Mouse (Mus musculus): ENCODE measurements around the gene Efna2. TPM values are rescaled to one million over a fixed set of nuclear protein-coding genes. Genes with fewer than 3 reads are reported as not detected.

Efna2 gene
- polyA plus RNA-seq, 1 experiment from 2014 or later = 0.53 TPM

- WGBS (ENCODE audit: insufficient replicate concordance) = 87% methylated on average over 7 of the region's 7 CpGs
- Histone ChIP-seq H3K9ac (ENCODE audit: low read depth, low read length) (no peak overlapping the region), H3K27me3 (ENCODE audit: control insufficient read depth, insufficient read depth, low read depth, low read length) (no peaks in the 10 kb centered on the region), H3K4me2 (ENCODE audit: low read depth, low read length) (no peak overlapping the region), H3K9me3 (replicated peaks; ENCODE audit: control insufficient read depth, low read length) (no peaks in the 10 kb centered on the region; the same call in 1 of the 2 replicates), H3K4me1 (ENCODE audit: control insufficient read depth, low read depth, low read length) (peaks cover 50% of the 10 kb centered on the region), H3K36me3 (ENCODE audit: control insufficient read depth, insufficient read depth) (peaks cover 26% of the 10 kb centered on the region), H3K4me3 (ENCODE audit: low read depth, low read length) (no peak overlapping the region), H3K27ac (ENCODE audit: low read length) (no peak overlapping the region)
- ATAC-seq (ENCODE audit: low read depth) = no peak
Observed at GRCm38 (mm10) chr10:80169651-80170050, 9.6 kb upstream of the Efna2 start.

GRCm38 (mm10) chr10:80170052-80170451 is 9.2 kb upstream of the Efna2 start:
- 88% methylated on average over 16 of the region's 16 CpGs for WGBS (ENCODE audit: insufficient replicate concordance)
- Histone ChIP-seq H3K27ac (ENCODE audit: low read length) (no peak overlapping the region), H3K4me3 (ENCODE audit: low read depth, low read length) (no peak overlapping the region), H3K27me3 (ENCODE audit: control insufficient read depth, insufficient read depth, low read depth, low read length) (no peaks in the 10 kb centered on the region), H3K4me1 (ENCODE audit: control insufficient read depth, low read depth, low read length) (peaks cover 50% of the 10 kb centered on the region), H3K9ac (ENCODE audit: low read depth, low read length) (no peak overlapping the region), H3K36me3 (ENCODE audit: control insufficient read depth, insufficient read depth) (peaks cover 26% of the 10 kb centered on the region), H3K4me2 (ENCODE audit: low read depth, low read length) (no peak overlapping the region), H3K9me3 (replicated peaks; ENCODE audit: control insufficient read depth, low read length) (no peaks in the 10 kb centered on the region; the same call in 1 of the 2 replicates)
- no peak for ATAC-seq (ENCODE audit: low read depth)

- Histone ChIP-seq H3K9me3 (replicated peaks; ENCODE audit: control insufficient read depth, low read length) (no peaks in the 10 kb centered on the region; the same call in 1 of the 2 replicates), H3K4me2 (ENCODE audit: low read depth, low read length) (no peak overlapping the region), H3K27ac (ENCODE audit: low read length) (no peak overlapping the region), H3K9ac (ENCODE audit: low read depth, low read length) (no peak overlapping the region), H3K27me3 (ENCODE audit: control insufficient read depth, insufficient read depth, low read depth, low read length) (no peaks in the 10 kb centered on the region), H3K36me3 (ENCODE audit: control insufficient read depth, insufficient read depth) (peaks cover 26% of the 10 kb centered on the region), H3K4me3 (ENCODE audit: low read depth, low read length) (no peak overlapping the region), H3K4me1 (ENCODE audit: control insufficient read depth, low read depth, low read length) (peaks cover 45% of the 10 kb centered on the region)
- 91% methylated on average over 19 of the region's 19 CpGs for WGBS (ENCODE audit: insufficient replicate concordance)
- ATAC-seq (ENCODE audit: low read depth) = no peak
Observed at GRCm38 (mm10) chr10:80170601-80171021, 8.7 kb upstream of the Efna2 start.

DNA sequence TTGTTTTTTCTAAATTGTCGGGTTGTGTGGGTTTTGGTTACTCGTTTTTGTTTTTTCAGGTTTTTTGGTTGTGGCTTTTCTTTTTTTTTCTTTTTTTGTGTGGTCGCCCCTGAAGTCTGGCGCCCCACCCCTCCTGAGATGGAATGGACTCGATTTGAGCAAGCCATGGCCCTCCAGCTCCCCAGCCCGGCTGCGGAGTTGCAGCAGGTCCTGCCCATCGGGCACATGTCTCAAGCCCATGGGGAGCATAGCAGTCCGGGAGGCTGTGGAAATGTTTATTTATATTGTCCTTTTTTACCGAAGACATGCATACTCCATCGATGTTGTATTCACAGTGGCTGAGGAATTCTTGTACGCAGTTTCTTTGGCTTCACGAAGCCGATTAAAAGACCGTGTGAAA is 8.0 kb upstream of the Efna2 start:
- no peak overlapping the region for H3K4me2 ChIP-seq (ENCODE audit: low read depth, low read length)
- no peak overlapping the region for H3K9ac ChIP-seq (ENCODE audit: low read depth, low read length)
- H3K27ac ChIP-seq (ENCODE audit: low read length) = no peak overlapping the region
- H3K36me3 ChIP-seq (ENCODE audit: control insufficient read depth, insufficient read depth) = peaks cover 26% of the 10 kb centered on the region
- no peaks in the 10 kb centered on the region; the same call in 1 of the 2 replicates for H3K9me3 ChIP-seq (replicated peaks; ENCODE audit: control insufficient read depth, low read length)
- H3K27me3 ChIP-seq (ENCODE audit: control insufficient read depth, insufficient read depth, low read depth, low read length) = no peaks in the 10 kb centered on the region
- H3K4me1 ChIP-seq (ENCODE audit: control insufficient read depth, low read depth, low read length) = peaks cover 39% of the 10 kb centered on the region
- no peak for ATAC-seq (ENCODE audit: low read depth)
- 87% methylated on average over 15 of the region's 15 CpGs for WGBS (ENCODE audit: insufficient replicate concordance)
- H3K4me3 ChIP-seq (ENCODE audit: low read depth, low read length) = no peak overlapping the region

DNA sequence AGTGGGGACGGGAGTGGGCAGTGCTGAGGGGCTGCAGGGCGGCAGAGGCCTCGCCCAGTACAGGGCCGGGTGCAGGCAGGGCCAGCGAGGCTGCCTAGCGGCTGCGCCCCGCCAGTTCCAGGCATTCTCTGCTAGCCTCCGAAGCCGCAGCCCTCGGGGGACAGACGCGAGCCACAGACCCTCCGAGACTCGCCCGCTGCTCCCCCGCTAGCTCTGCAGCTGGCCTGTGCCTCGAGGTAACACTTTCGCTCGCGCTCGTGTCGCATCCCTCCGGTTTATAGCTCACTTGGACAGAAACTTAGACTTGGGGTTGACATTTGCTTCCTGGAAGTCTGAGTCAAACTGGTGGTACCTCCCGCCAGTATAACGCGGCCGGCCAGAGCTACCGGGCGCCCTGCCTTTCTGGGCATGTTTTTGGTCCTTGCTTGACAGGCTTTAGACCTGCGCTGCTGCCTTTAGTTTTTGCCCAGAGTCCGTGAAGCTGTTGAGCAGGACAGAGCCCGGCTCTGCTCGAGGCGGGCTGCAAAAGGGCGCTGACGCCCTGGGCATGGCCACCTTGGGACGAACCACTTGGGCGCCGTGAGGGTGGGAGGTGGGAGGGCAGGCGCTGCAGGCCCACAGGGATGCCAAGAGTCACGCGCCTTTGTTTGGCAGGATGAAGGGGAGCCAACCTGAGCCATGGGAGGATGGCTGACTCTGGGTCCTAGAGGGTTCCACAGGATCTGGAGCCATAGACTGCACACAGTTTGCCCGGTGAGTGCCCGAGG is 7.3 kb upstream of the Efna2 start:
- Histone ChIP-seq H3K27me3 (ENCODE audit: control insufficient read depth, insufficient read depth, low read depth, low read length) (no peaks in the 10 kb centered on the region), H3K9ac (ENCODE audit: low read depth, low read length) (peak overlapping the region; percentile 72), H3K36me3 (ENCODE audit: control insufficient read depth, insufficient read depth) (peaks cover 26% of the 10 kb centered on the region), H3K4me2 (ENCODE audit: low read depth, low read length) (peak overlapping the region; percentile 83), H3K27ac (ENCODE audit: low read length) (peak overlapping the region; percentile 90), H3K4me1 (ENCODE audit: control insufficient read depth, low read depth, low read length) (peaks cover 33% of the 10 kb centered on the region), H3K9me3 (replicated peaks; ENCODE audit: control insufficient read depth, low read length) (no peaks in the 10 kb centered on the region; the same call in 1 of the 2 replicates), H3K4me3 (ENCODE audit: low read depth, low read length) (peak overlapping the region; percentile 84)
- 89% methylated on average over 45 of the region's 45 CpGs for WGBS (ENCODE audit: insufficient replicate concordance)
- no peak for ATAC-seq (ENCODE audit: low read depth)

- peaks cover 26% of the 10 kb centered on the region for H3K36me3 ChIP-seq (ENCODE audit: control insufficient read depth, insufficient read depth)
- H3K4me1 ChIP-seq (ENCODE audit: control insufficient read depth, low read depth, low read length) = peaks cover 30% of the 10 kb centered on the region
- H3K4me3 ChIP-seq (ENCODE audit: low read depth, low read length) = peak within 1 kb of the TSS; percentile 84
- peak; percentile 70 for ATAC-seq (ENCODE audit: low read depth)
- WGBS (ENCODE audit: insufficient replicate concordance) = 3% methylated on average over 35 of the region's 35 CpGs
- peak within 1 kb of the TSS; percentile 83 for H3K4me2 ChIP-seq (ENCODE audit: low read depth, low read length)
- no peaks in the 10 kb centered on the region; the same call in 1 of the 2 replicates for H3K9me3 ChIP-seq (replicated peaks; ENCODE audit: control insufficient read depth, low read length)
- H3K27me3 ChIP-seq (ENCODE audit: control insufficient read depth, insufficient read depth, low read depth, low read length) = peaks cover 2% of the 10 kb centered on the region; the same call in 1 of the 2 replicates
- peak within 1 kb of the TSS; percentile 90 for H3K27ac ChIP-seq (ENCODE audit: low read length)
- H3K9ac ChIP-seq (ENCODE audit: low read depth, low read length) = peak within 1 kb of the TSS; percentile 72
Observed at GRCm38 (mm10) chr10:80172527-80173292, 6.6 kb upstream of the Efna2 start, which contains the start of gene 1600002K03Rik. TSS of gene 1600002K03Rik (plus strand) at chr10:80172944.

GRCm38 (mm10) chr10:80173358-80173757 is 5.9 kb upstream of the Efna2 start:
- Histone ChIP-seq H3K36me3 (ENCODE audit: control insufficient read depth, insufficient read depth) (peaks cover 26% of the 10 kb centered on the region), H3K27me3 (ENCODE audit: control insufficient read depth, insufficient read depth, low read depth, low read length) (peaks cover 8% of the 10 kb centered on the region), H3K9me3 (replicated peaks; ENCODE audit: control insufficient read depth, low read length) (no peaks in the 10 kb centered on the region; the same call in 1 of the 2 replicates), H3K4me1 (ENCODE audit: control insufficient read depth, low read depth, low read length) (peaks cover 30% of the 10 kb centered on the region), H3K4me3 (ENCODE audit: low read depth, low read length) (peak overlapping the region; percentile 84), H3K27ac (ENCODE audit: low read length) (peak overlapping the region; percentile 90), H3K9ac (ENCODE audit: low read depth, low read length) (peak overlapping the region; percentile 72), H3K4me2 (ENCODE audit: low read depth, low read length) (peak overlapping the region; percentile 83)
- ATAC-seq (ENCODE audit: low read depth) = no peak
- 2% methylated on average over 11 of the region's 11 CpGs for WGBS (ENCODE audit: insufficient replicate concordance)

DNA sequence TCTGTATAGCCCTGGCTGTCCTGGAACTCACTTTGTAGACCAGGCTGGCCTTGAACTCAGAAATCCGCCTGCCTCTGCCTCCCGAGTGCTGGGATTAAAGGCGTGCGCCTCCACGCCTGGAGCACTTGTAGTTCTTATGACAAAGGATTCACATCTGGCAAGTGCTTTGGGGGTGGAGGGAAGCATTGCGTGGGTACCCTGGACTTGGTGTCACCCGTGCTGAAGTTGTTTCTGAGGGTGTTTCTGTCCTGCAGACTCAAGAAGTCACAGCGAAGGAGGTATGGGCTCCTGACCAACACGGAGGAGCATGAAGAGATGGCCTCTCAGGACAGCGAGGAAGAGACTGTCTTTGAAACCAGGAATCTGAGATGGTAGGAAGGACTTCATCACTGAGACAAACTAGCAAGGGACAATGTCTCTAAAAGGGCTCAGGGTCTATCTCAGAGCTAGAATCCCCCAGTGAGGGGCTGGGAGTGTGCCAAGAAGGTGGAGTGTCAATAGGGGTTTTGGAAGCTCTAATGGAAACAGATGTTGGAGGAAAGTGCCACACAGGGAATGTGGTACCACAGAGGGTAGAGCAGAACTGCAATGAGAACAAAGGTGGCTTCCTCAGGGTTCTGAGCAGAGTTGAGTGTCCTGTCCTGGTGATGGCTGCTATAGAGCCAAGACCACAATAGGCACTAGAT is 5.2 kb upstream of the Efna2 start:
- no peaks in the 10 kb centered on the region; the same call in 1 of the 2 replicates for H3K9me3 ChIP-seq (replicated peaks; ENCODE audit: control insufficient read depth, low read length)
- peaks cover 15% of the 10 kb centered on the region for H3K27me3 ChIP-seq (ENCODE audit: control insufficient read depth, insufficient read depth, low read depth, low read length)
- no peak overlapping the region; the same call in 1 of the 2 replicates for H3K27ac ChIP-seq (ENCODE audit: low read length)
- no peak for ATAC-seq (ENCODE audit: low read depth)
- no peak overlapping the region for H3K4me3 ChIP-seq (ENCODE audit: low read depth, low read length)
- H3K4me1 ChIP-seq (ENCODE audit: control insufficient read depth, low read depth, low read length) = peaks cover 23% of the 10 kb centered on the region
- no peak overlapping the region for H3K4me2 ChIP-seq (ENCODE audit: low read depth, low read length)
- 76% methylated on average over 10 of the region's 10 CpGs for WGBS (ENCODE audit: insufficient replicate concordance)
- no peak overlapping the region for H3K9ac ChIP-seq (ENCODE audit: low read depth, low read length)
- peaks cover 26% of the 10 kb centered on the region for H3K36me3 ChIP-seq (ENCODE audit: control insufficient read depth, insufficient read depth)

All from liver, embryonic 16.5 days (tissue).